Mouse (Mus musculus) heart, postnatal 10 days (tissue): ENCODE measurements around the gene Dcun1d3. TPM values are rescaled to one million over a fixed set of nuclear protein-coding genes. Genes with fewer than 3 reads are reported as not detected.

Source experiments
- DNase-seq, 2 experiments: peaks; one replicate each; pipeline ENCODE4 v3.0.0; 2021
- intact Hi-C: fragments of 180-260 bp; cut with DNase I; formaldehyde crosslinking; loops from one replicate; pipeline ENCODE4 v1.15.1; 2025
- total RNA-seq, 2 experiments: library from RNA; stranded (reverse); gene quantifications; 2 replicates each; pipeline ENCODE4 v1.2.3; 2021

The Dcun1d3 gene
- total RNA-seq, 2 experiments from 2014 or later = 12.2 to 14.0 TPM

GRCm38 (mm10) chr7:119835996-119836777 lies 59.9 kb downstream of the Dcun1d3 start:
- intact Hi-C loops = no loop called here
- no peak for DNase-seq

GRCm38 (mm10) chr7:119835371-119835770 lies 60.7 kb downstream of the Dcun1d3 start:
- intact Hi-C loops = no loop called here
- DNase-seq = no peak

- no peak for DNase-seq
- intact Hi-C loops = no loop called here
Observed at GRCm38 (mm10) chr7:119808723-119809122, 87.4 kb downstream of the Dcun1d3 start.

- intact Hi-C loops = no loop called here
Observed at GRCm38 (mm10) chr7:119807396-119807795, 88.7 kb downstream of the Dcun1d3 start.

More at GRCm38 (mm10) chr7:119807396-119807795, 88.7 kb downstream of the Dcun1d3 start:
- DNase-seq = no peak

Other genes with a start within 250 kb of the Dcun1d3 start
- gene Acsm4, start 206.3 kb downstream of the Dcun1d3 start, total RNA-seq = not detected
- gene Thumpd1, start 175.5 kb downstream of the Dcun1d3 start, total RNA-seq = 10 to 100 TPM; 21.1 to 22.8 TPM
- gene Acsm3, start 135.4 kb downstream of the Dcun1d3 start, total RNA-seq = under 1 TPM; 0.62 to 0.67 TPM
- 1 to 10 TPM; 3.5 to 6.0 TPM for gene Rexo5, start 102.3 kb downstream of the Dcun1d3 start, total RNA-seq
- 1 to 10 TPM; 3.8 to 4.8 TPM for gene Eri2, start 102.2 kb downstream of the Dcun1d3 start, total RNA-seq
- 1 to 10 TPM; 6.6 to 7.6 TPM for gene Lyrm1, start 437 bp downstream of the Dcun1d3 start, total RNA-seq
- gene Dnah3, start 199.0 kb upstream of the Dcun1d3 start, total RNA-seq = under 1 TPM in 1 of 2 experiments, not detected in 1; 0.12 TPM
- gene Tmem159, start 206.1 kb upstream of the Dcun1d3 start, total RNA-seq = 10 to 100 TPM; 14.9 to 17.2 TPM
- gene Zp2, start 249.0 kb upstream of the Dcun1d3 start, total RNA-seq = under 1 TPM; 0.30 to 0.38 TPM